Mouse (Mus musculus): ENCODE results near the gene Gm20388. TPM values are rescaled to one million over a fixed set of nuclear protein-coding genes. Genes with fewer than 3 reads are reported as not detected.

Gene Gm20388
- polyA plus RNA-seq, 1 experiment = 49.7 TPM

- Histone ChIP-seq H3K27ac (ENCODE audit: insufficient read depth, low read depth, low read length) (peak overlapping the region; percentile 13; the same call in 1 of the 2 replicates), H3K36me3 (ENCODE audit: control insufficient read depth, insufficient read depth, low read length) (no peaks in the 10 kb centered on the region), H3K4me1 (ENCODE audit: control insufficient read depth, insufficient read depth, low read length) (peaks cover under 1% of the 10 kb centered on the region; the same call in 1 of the 2 replicates), H3K4me3 (ENCODE audit: insufficient read depth, low read depth, low read length) (no peak overlapping the region), H3K27me3 (replicated peaks; ENCODE audit: control insufficient read depth, insufficient read depth, low read length) (no peaks in the 10 kb centered on the region)
- TF ChIP-seq POLR2A (IDR thresholded peaks at IDR 0.05; ENCODE audit: low read depth, low read length) (no peak), CTCF (conservative IDR thresholded peaks at IDR 0.05; ENCODE audit: insufficient read depth, insufficient read length, low read depth, low read length) (no peak)
- WGBS = 52% methylated on average over 12 of the region's 12 CpGs
- DNase-seq = peak; percentile 45
Observed at GRCm38 (mm10) chr8:123343422-123343821, 3432.8 kb downstream of the Gm20388 start.

GRCm38 (mm10) chr8:123345135-123345534 is 3434.5 kb downstream of the Gm20388 start:
- H3K27me3 ChIP-seq (replicated peaks; ENCODE audit: control insufficient read depth, insufficient read depth, low read length) = no peaks in the 10 kb centered on the region
- H3K4me1 ChIP-seq (ENCODE audit: control insufficient read depth, insufficient read depth, low read length) = peaks cover 7% of the 10 kb centered on the region; the same call in 1 of the 2 replicates
- no peaks in the 10 kb centered on the region for H3K36me3 ChIP-seq (ENCODE audit: control insufficient read depth, insufficient read depth, low read length)
- DNase-seq = no peak
- TF ChIP-seq CTCF (conservative IDR thresholded peaks at IDR 0.05; ENCODE audit: insufficient read depth, insufficient read length, low read depth, low read length) (no peak), POLR2A (IDR thresholded peaks at IDR 0.05; ENCODE audit: low read depth, low read length) (no peak)
- H3K4me3 ChIP-seq (ENCODE audit: insufficient read depth, low read depth, low read length) = no peak overlapping the region
- whole genome bisulfite sequencing = 68% methylated on average over 8 of the region's 8 CpGs
- no peak overlapping the region for H3K27ac ChIP-seq (ENCODE audit: insufficient read depth, low read depth, low read length)

- Histone ChIP-seq H3K27ac (ENCODE audit: insufficient read depth, low read depth, low read length) (no peak overlapping the region), H3K27me3 (replicated peaks; ENCODE audit: control insufficient read depth, insufficient read depth, low read length) (no peaks in the 10 kb centered on the region), H3K36me3 (ENCODE audit: control insufficient read depth, insufficient read depth, low read length) (no peaks in the 10 kb centered on the region), H3K4me3 (ENCODE audit: insufficient read depth, low read depth, low read length) (no peak overlapping the region), H3K4me1 (ENCODE audit: control insufficient read depth, insufficient read depth, low read length) (peaks cover 7% of the 10 kb centered on the region; the same call in 1 of the 2 replicates)
- WGBS = 72% methylated on average over 6 of the region's 6 CpGs
- TF ChIP-seq CTCF (conservative IDR thresholded peaks at IDR 0.05; ENCODE audit: insufficient read depth, insufficient read length, low read depth, low read length) (no peak), POLR2A (IDR thresholded peaks at IDR 0.05; ENCODE audit: low read depth, low read length) (no peak)
- DNase-seq = no peak
Observed at GRCm38 (mm10) chr8:123345856-123346255, 3435.2 kb downstream of the Gm20388 start.

GRCm38 (mm10) chr8:123347293-123347692 is 3436.7 kb downstream of the Gm20388 start:
- no peak for TF ChIP-seq CTCF (conservative IDR thresholded peaks at IDR 0.05; ENCODE audit: insufficient read depth, insufficient read length, low read depth, low read length)
- no peak for TF ChIP-seq POLR2A (IDR thresholded peaks at IDR 0.05; ENCODE audit: low read depth, low read length)
- H3K36me3 ChIP-seq (ENCODE audit: control insufficient read depth, insufficient read depth, low read length) = no peaks in the 10 kb centered on the region
- DNase-seq = no peak
- WGBS = 75% methylated on average over 2 of the region's 2 CpGs
- no peak overlapping the region for H3K4me3 ChIP-seq (ENCODE audit: insufficient read depth, low read depth, low read length)
- H3K27me3 ChIP-seq (replicated peaks; ENCODE audit: control insufficient read depth, insufficient read depth, low read length) = no peaks in the 10 kb centered on the region
- H3K27ac ChIP-seq (ENCODE audit: insufficient read depth, low read depth, low read length) = no peak overlapping the region
- H3K4me1 ChIP-seq (ENCODE audit: control insufficient read depth, insufficient read depth, low read length) = peaks cover 7% of the 10 kb centered on the region; the same call in 1 of the 2 replicates

GRCm38 (mm10) chr8:123348237-123348843 is 3437.7 kb downstream of the Gm20388 start:
- Histone ChIP-seq H3K4me3 (ENCODE audit: insufficient read depth, low read depth, low read length) (no peak overlapping the region), H3K36me3 (ENCODE audit: control insufficient read depth, insufficient read depth, low read length) (no peaks in the 10 kb centered on the region), H3K27me3 (replicated peaks; ENCODE audit: control insufficient read depth, insufficient read depth, low read length) (no peaks in the 10 kb centered on the region), H3K4me1 (ENCODE audit: control insufficient read depth, insufficient read depth, low read length) (peaks cover 7% of the 10 kb centered on the region; the same call in 1 of the 2 replicates), H3K27ac (ENCODE audit: insufficient read depth, low read depth, low read length) (peak overlapping the region; percentile 58)
- TF ChIP-seq POLR2A (IDR thresholded peaks at IDR 0.05; ENCODE audit: low read depth, low read length) (no peak), CTCF (conservative IDR thresholded peaks at IDR 0.05; ENCODE audit: insufficient read depth, insufficient read length, low read depth, low read length) (no peak)
- DNase-seq = peak; percentile 87
- WGBS = 21% methylated on average over 9 of the region's 9 CpGs

- no peak for TF ChIP-seq CTCF (conservative IDR thresholded peaks at IDR 0.05; ENCODE audit: insufficient read depth, insufficient read length, low read depth, low read length)
- TF ChIP-seq POLR2A (IDR thresholded peaks at IDR 0.05; ENCODE audit: low read depth, low read length) = no peak
- Histone ChIP-seq H3K4me1 (ENCODE audit: control insufficient read depth, insufficient read depth, low read length) (peaks cover 7% of the 10 kb centered on the region; the same call in 1 of the 2 replicates), H3K4me3 (ENCODE audit: insufficient read depth, low read depth, low read length) (no peak overlapping the region), H3K27me3 (replicated peaks; ENCODE audit: control insufficient read depth, insufficient read depth, low read length) (no peaks in the 10 kb centered on the region), H3K36me3 (ENCODE audit: control insufficient read depth, insufficient read depth, low read length) (no peaks in the 10 kb centered on the region), H3K27ac (ENCODE audit: insufficient read depth, low read depth, low read length) (peak overlapping the region; percentile 58; the same call in 1 of the 2 replicates)
- WGBS = 48% methylated on average over 4 of the region's 4 CpGs
- no peak for DNase-seq
Observed at GRCm38 (mm10) chr8:123349073-123349472, 3438.4 kb downstream of the Gm20388 start.

GRCm38 (mm10) chr8:123352118-123352517 is 3441.5 kb downstream of the Gm20388 start:
- WGBS = 78% methylated on average over 12 of the region's 12 CpGs
- DNase-seq = no peak
- H3K27ac ChIP-seq (ENCODE audit: insufficient read depth, low read depth, low read length) = no peak overlapping the region
- H3K4me3 ChIP-seq (ENCODE audit: insufficient read depth, low read depth, low read length) = no peak overlapping the region
- peaks cover 7% of the 10 kb centered on the region; the same call in 1 of the 2 replicates for H3K4me1 ChIP-seq (ENCODE audit: control insufficient read depth, insufficient read depth, low read length)
- no peaks in the 10 kb centered on the region for H3K27me3 ChIP-seq (replicated peaks; ENCODE audit: control insufficient read depth, insufficient read depth, low read length)
- no peaks in the 10 kb centered on the region for H3K36me3 ChIP-seq (ENCODE audit: control insufficient read depth, insufficient read depth, low read length)
- TF ChIP-seq POLR2A (IDR thresholded peaks at IDR 0.05; ENCODE audit: low read depth, low read length) = no peak
- no peak for TF ChIP-seq CTCF (conservative IDR thresholded peaks at IDR 0.05; ENCODE audit: insufficient read depth, insufficient read length, low read depth, low read length)

All from kidney, adult 2 months (tissue).